Mouse (Mus musculus) hindbrain, embryonic 14.5 days (tissue): ENCODE measurements around the gene Anapc10. TPM values are rescaled to one million over a fixed set of nuclear protein-coding genes. Genes with fewer than 3 reads are reported as not detected.
"Not testable (repeated sequence)": the region's sequence is repeated elsewhere in the genome, so short reads cannot be mapped to it uniquely, and the experiment has no call there.

Experiments
- ATAC-seq: fragments of 200-750 bp; cut with Nextera tagmentation; 2 replicates; pipeline ENCODE4 v1.8.0; 2017; ENCODE audit warnings: moderate number of reproducible peaks, mild to moderate bottlenecking, moderate TSS enrichment, moderate library complexity; ENCODE audit not compliant: low FRiP score
- DNase-seq: peaks from one replicate; pipeline ENCODE4 v3.0.0-alpha.2; 2015; ENCODE audit warnings: low spot score
- H3K27ac ChIP-seq: fragments of 300-500 bp; sonication (generic); 2 replicates; pipeline ENCODE4 v1.5.1; 2014; ENCODE audit warnings: mild to moderate bottlenecking, moderate library complexity
- H3K27me3 ChIP-seq: fragments of 300-500 bp; sonication (generic); 2 replicates; pipeline ENCODE4 v1.6.1; 2014; ENCODE audit warnings: mild to moderate bottlenecking, low read length, mixed read lengths; ENCODE audit not compliant: control insufficient read depth, insufficient read depth
- H3K36me3 ChIP-seq: fragments of 300-500 bp; sonication (generic); replicated peaks from 2 replicates; pipeline ENCODE4 v1.6.1; 2014; ENCODE audit not compliant: control insufficient read depth, insufficient read depth
- H3K4me1 ChIP-seq: fragments of 300-500 bp; sonication (generic); replicated peaks from 2 replicates; pipeline ENCODE4 v1.6.1; 2014; ENCODE audit warnings: antibody characterized with exemption, low read length, mixed read lengths; ENCODE audit not compliant: control insufficient read depth, insufficient read depth
- H3K4me2 ChIP-seq: fragments of 300-500 bp; sonication (generic); replicated peaks from 2 replicates; pipeline ENCODE4 v1.6.1; 2014; ENCODE audit warnings: mild to moderate bottlenecking, moderate library complexity
- H3K4me3 ChIP-seq: fragments of 300-500 bp; sonication (generic); replicated peaks from 2 replicates; pipeline ENCODE4 v1.5.1; 2014; ENCODE audit warnings: mild to moderate bottlenecking, low read length
- H3K9ac ChIP-seq: fragments of 300-500 bp; sonication (generic); 2 replicates; pipeline ENCODE4 v1.6.1; 2014
- H3K9me3 ChIP-seq: fragments of 300-500 bp; sonication (generic); 2 replicates; pipeline ENCODE4 v1.6.1; 2016; ENCODE audit warnings: low read length; ENCODE audit not compliant: control insufficient read depth
- WGBS: fragments of 180-500 bp; shearing (Covaris S2); extraction: QIAGEN DNeasy Blood & Tissue Kit; methylation state at CpG from one replicate; pipeline ENCODE4 v1.1.7; 2014; 5-methylcytosine and 5-hydroxymethylcytosine counted together
- polyA plus RNA-seq: library from polyadenylated mRNA; unstranded; fragments of >200 nt; fragmentation: Nextera tagmentation; extraction: Ambion mirVana; gene quantifications from 2 replicates; pipeline ENCODE4 v1.2.1, GENCODE M21; 2014

The Anapc10 gene
- 36.5 and 42.4 TPM in 2 replicates for polyA plus RNA-seq

- under 1% methylated on average over 73 of the region's 73 CpGs for WGBS
- ATAC-seq (peak; percentile 99), DNase-seq (peak; percentile 100)
- Histone ChIP-seq H3K4me3 (peak within 1 kb of the TSS; percentile 57), H3K9ac (peak within 1 kb of the TSS; percentile 66), H3K9me3 (no peaks in the 10 kb centered on the region), H3K27me3 (no peaks in the 10 kb centered on the region), H3K27ac (peak within 1 kb of the TSS; percentile 82), H3K4me2 (peak within 1 kb of the TSS; percentile 89), H3K4me1 (peaks cover 14% of the 10 kb centered on the region), H3K36me3 (peaks cover 33% of the 10 kb centered on the region)
These were observed at the start of gene Anapc10, which contains the start of gene Abce1 for GRCm38 (mm10) chr8:79711064-79711961. Gene Anapc10 (plus strand): TSS chr8:79711820. Gene Abce1 (minus strand): TSS chr8:79711740.

- H3K4me2 ChIP-seq: no peak overlapping the region
- no peak for ATAC-seq
- peaks cover 47% of the 10 kb centered on the region for H3K36me3 ChIP-seq
- H3K27me3 ChIP-seq: no peaks in the 10 kb centered on the region
- H3K27ac ChIP-seq: no peak overlapping the region
- H3K9ac ChIP-seq: no peak overlapping the region
- no peaks in the 10 kb centered on the region for H3K9me3 ChIP-seq
- H3K4me1 ChIP-seq: peaks cover 3% of the 10 kb centered on the region; the same call in 1 of the 2 replicates
- 91% methylated on average over 4 of the region's 4 CpGs for WGBS
- no peak for DNase-seq
- no peak overlapping the region for H3K4me3 ChIP-seq
These were observed 35.2 kb upstream of the Anapc10 start for GRCm38 (mm10) chr8:79676461-79676860.

- no peak overlapping the region for H3K4me3 ChIP-seq
- H3K9ac ChIP-seq: no peak overlapping the region
- DNase-seq (no peak), ATAC-seq (no peak)
- no peaks in the 10 kb centered on the region for H3K9me3 ChIP-seq
- peaks cover 45% of the 10 kb centered on the region for H3K36me3 ChIP-seq
- peaks cover 3% of the 10 kb centered on the region; the same call in 1 of the 2 replicates for H3K4me1 ChIP-seq
- H3K4me2 ChIP-seq: no peak overlapping the region
- WGBS: 67% methylated on average over 5 of the region's 5 CpGs
- H3K27ac ChIP-seq: no peak overlapping the region
- no peaks in the 10 kb centered on the region for H3K27me3 ChIP-seq
These were observed 32.6 kb upstream of the Anapc10 start for GRCm38 (mm10) chr8:79679005-79679404.

- not testable (repeated sequence) for H3K4me3 ChIP-seq, H3K9ac ChIP-seq, ATAC-seq
These were observed 31.5 kb upstream of the Anapc10 start for GRCm38 (mm10) chr8:79680083-79680482.

GRCm38 (mm10) chr8:79680555-79680954 lies 31.1 kb upstream of the Anapc10 start:
- DNase-seq: no peak
- Histone ChIP-seq H3K9ac (peak overlapping the region; percentile 53), H3K4me3 (peak overlapping the region; percentile 25), H3K27ac (no peak overlapping the region), H3K4me1 (peaks cover 3% of the 10 kb centered on the region; the same call in 1 of the 2 replicates), H3K27me3 (no peaks in the 10 kb centered on the region), H3K4me2 (peak overlapping the region; percentile 59), H3K9me3 (no peaks in the 10 kb centered on the region), H3K36me3 (peaks cover 48% of the 10 kb centered on the region)
- WGBS: 6% methylated on average over 34 of the region's 34 CpGs
- peak; percentile 60 for ATAC-seq

More at GRCm38 (mm10) chr8:79680083-79680482, 31.5 kb upstream of the Anapc10 start:
- not testable (repeated sequence) for H3K27ac ChIP-seq, H3K9me3 ChIP-seq, DNase-seq, H3K4me1 ChIP-seq, H3K27me3 ChIP-seq
- H3K36me3 ChIP-seq: peaks cover 46% of the 10 kb centered on the region
- peak overlapping the region; percentile 59 for H3K4me2 ChIP-seq
- 35% methylated on average over 10 of the region's 10 CpGs for WGBS

- peak overlapping the region; percentile 53 for H3K9ac ChIP-seq
- DNase-seq: no peak
These were observed 30.7 kb upstream of the Anapc10 start for GRCm38 (mm10) chr8:79680965-79681364.

GRCm38 (mm10) chr8:79685927-79686326 lies 25.7 kb upstream of the Anapc10 start:
- 93% methylated on average over 5 of the region's 5 CpGs for whole genome bisulfite sequencing
- H3K4me1 ChIP-seq, H3K27ac ChIP-seq, DNase-seq, H3K4me2 ChIP-seq, ATAC-seq, H3K27me3 ChIP-seq, H3K9me3 ChIP-seq, H3K9ac ChIP-seq, H3K4me3 ChIP-seq: not testable (repeated sequence)
- H3K36me3 ChIP-seq: peaks cover 88% of the 10 kb centered on the region

More at GRCm38 (mm10) chr8:79680965-79681364, 30.7 kb upstream of the Anapc10 start:
- Histone ChIP-seq H3K4me1 (peaks cover 3% of the 10 kb centered on the region; the same call in 1 of the 2 replicates), H3K4me2 (peak overlapping the region; percentile 59), H3K4me3 (peak overlapping the region; percentile 25), H3K9me3 (no peaks in the 10 kb centered on the region), H3K27ac (no peak overlapping the region), H3K27me3 (no peaks in the 10 kb centered on the region), H3K36me3 (peaks cover 52% of the 10 kb centered on the region)
- peak; percentile 31; the same call in 1 of the 2 replicates for ATAC-seq
- WGBS: 40% methylated on average over 2 of the region's 2 CpGs

GRCm38 (mm10) chr8:79692531-79692930 lies 19.1 kb upstream of the Anapc10 start:
- Histone ChIP-seq H3K27ac (no peak overlapping the region), H3K4me1 (no peaks in the 10 kb centered on the region), H3K36me3 (peaks cover 90% of the 10 kb centered on the region), H3K27me3 (no peaks in the 10 kb centered on the region), H3K4me3 (no peak overlapping the region), H3K4me2 (no peak overlapping the region), H3K9me3 (no peaks in the 10 kb centered on the region), H3K9ac (no peak overlapping the region)
- 94% methylated on average over 2 of the region's 2 CpGs for WGBS
- ATAC-seq: no peak
- no peak for DNase-seq

GRCm38 (mm10) chr8:79706687-79707086 lies 4.9 kb upstream of the Anapc10 start:
- whole genome bisulfite sequencing: 98% methylated on average over 3 of the region's 3 CpGs
- DNase-seq (no peak), ATAC-seq (no peak)
- no peak overlapping the region for H3K27ac ChIP-seq
- H3K4me2 ChIP-seq: no peak overlapping the region
- peaks cover 54% of the 10 kb centered on the region for H3K36me3 ChIP-seq
- H3K9me3 ChIP-seq: no peaks in the 10 kb centered on the region
- no peak overlapping the region for H3K4me3 ChIP-seq
- H3K4me1 ChIP-seq: peaks cover 9% of the 10 kb centered on the region; the same call in 1 of the 2 replicates
- H3K27me3 ChIP-seq: no peaks in the 10 kb centered on the region
- no peak overlapping the region for H3K9ac ChIP-seq
